Mouse (Mus musculus): Measurements from ENCODE around the gene Aunip.
A peak's percentile ranks its signal among the peaks of the same experiment; 100 is the strongest.

Gene Aunip

DNA sequence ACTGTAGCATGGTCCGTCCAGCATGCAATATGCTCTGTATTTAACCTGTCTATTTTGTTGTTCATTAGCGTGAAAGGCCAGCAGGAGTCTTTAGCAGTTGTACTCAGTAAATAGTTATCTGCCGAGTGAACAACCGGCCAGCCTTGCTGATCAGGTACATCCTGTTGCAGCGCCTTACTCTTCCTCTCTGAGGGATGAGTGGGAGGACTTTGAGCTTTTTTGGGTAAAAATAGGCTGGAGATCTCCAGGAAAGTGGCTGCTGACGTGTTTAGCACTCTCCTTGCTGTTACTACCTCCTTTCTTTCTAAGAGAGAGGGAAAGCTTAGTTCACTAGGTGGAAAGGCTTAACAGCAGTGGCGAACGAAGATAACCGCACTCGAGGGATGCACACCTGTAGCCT lies 6.9 kb downstream of the Aunip start:
- DNase-seq: no peak

- no peak for DNase-seq
These were observed 7.7 kb downstream of the Aunip start for GRCm38 (mm10) chr4:134518541-134518940.

DNA sequence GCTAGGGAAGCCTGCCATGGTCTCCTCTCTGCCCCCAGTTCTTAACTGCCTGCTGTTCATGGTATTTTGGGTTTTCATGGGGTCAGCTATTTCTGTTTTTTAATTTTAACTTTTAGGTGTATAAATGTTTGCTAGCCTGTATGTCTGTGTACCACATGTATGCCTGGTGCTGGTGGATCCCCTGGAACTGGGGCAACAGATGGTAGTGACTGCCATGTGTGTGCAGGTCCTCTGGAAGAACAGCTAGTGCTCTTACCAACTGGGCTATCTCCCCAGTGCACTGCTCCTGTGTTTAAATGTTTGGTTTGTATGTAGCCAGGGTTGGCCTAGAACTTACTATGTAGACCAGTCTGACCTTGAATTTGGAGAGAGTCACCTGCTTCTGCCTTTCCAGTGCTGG lies 8.5 kb downstream of the Aunip start:
- DNase-seq: no peak

DNA sequence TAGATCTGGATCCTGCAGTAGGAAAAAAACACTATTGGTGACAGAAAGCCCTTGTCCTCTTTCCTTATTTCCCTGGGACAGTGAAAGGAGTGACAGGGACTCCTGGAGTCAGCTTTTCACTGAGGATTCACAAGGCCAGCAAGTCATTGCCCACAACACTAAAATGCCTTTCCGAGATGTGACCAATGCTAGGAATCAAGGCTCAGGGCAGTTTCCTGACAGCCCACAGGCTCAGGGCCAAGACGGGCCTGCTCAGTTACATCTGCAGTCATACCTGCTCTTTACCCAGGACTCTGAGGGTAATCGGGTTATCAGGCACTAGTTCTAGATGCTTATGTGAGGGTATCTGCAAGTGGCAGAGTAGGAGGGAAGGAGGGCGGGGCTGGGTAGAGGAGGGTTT lies 12.6 kb downstream of the Aunip start:
- DNase-seq: no peak

DNA sequence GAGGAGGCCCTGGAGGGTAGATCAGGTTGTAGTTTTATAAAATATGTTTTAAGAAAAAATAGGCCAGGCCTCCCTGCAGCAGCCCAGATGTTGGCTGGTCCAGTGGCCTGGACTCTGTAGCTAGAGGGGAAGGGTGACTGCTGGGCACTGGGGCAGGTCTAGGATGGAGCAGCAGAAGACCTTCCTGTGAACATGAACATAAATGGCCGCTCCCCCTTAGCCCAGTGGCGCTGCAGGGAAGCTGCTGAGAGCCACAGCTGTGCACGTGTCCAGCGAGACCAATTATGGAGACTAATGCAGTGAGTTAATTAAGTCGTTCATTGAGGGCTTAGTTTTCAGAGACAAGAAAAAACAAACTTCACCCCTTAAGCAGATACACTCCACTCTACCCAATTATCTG lies 15.0 kb downstream of the Aunip start:
- DNase-seq: no peak

DNA sequence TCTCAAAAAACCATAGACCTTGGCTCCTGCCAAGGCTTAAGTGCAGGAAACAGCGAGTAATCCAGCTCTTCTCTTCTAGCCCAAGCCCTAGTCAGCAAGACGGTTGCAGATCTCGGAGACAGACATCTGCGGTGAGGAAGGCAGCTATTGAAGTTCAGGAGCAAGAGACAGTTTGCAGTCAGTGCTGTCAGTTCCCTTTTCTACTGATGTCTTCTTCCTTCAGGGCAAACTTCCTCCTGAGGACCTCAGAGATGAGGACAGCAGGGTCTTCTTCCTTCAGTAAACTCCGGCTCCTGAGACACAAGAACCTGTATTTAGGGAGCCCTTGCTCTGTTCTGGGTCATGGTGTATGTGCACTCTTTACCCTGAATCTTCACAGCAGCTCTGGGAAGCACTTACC lies 15.4 kb downstream of the Aunip start:
- DNase-seq: no peak

GRCm38 (mm10) chr4:134532928-134533327 lies 22.1 kb downstream of the Aunip start:
- DNase-seq: no peak

DNA sequence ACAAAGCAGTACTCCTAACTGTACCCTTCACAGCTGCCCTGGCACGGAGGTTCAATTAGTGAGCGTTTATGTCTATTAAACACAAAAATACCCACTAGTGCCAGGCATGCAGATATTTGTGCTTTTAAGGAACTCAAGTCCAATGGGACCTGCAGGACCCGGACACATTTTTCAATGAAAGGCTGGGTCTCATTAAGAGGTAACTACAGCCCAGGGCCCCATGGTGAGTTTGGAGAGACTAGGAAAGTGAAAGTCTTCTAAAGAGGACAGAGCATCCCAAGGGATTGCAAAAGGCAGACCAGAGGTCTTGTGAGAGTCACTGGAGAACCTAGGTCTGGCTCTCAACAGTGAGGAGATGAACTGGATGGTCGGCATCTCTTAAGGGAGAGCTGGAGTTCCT lies 22.6 kb downstream of the Aunip start:
- DNase-seq: no peak

GRCm38 (mm10) chr4:134534124-134534886 lies 23.5 kb downstream of the Aunip start:
- DNase-seq: peak; percentile 54 to 77

- peak; percentile 96 to 97 for DNase-seq
These were observed 24.4 kb downstream of the Aunip start, which contains the start of gene Mtfr1l for GRCm38 (mm10) chr4:134534932-134535786. Gene Mtfr1l, minus strand, starts transcription at chr4:134535387.

DNA sequence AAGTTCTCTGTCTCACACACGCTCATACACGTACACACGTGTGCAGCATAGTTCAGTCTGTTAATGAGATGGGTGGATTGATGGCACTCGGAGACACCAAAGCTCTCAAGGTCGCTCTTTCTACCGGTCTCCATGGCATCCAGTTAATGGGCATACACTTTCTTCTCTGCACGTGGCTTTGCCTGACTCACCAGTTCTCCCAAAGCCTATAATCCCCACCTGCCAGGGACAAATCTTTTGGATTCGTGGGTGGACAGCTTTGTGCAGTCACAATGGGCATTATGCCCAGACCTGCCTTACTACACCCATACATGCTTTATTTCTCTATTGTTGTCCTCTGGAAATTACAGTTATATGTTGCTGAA lies 25.0 kb downstream of the Aunip start:
- DNase-seq: no peak

DNA sequence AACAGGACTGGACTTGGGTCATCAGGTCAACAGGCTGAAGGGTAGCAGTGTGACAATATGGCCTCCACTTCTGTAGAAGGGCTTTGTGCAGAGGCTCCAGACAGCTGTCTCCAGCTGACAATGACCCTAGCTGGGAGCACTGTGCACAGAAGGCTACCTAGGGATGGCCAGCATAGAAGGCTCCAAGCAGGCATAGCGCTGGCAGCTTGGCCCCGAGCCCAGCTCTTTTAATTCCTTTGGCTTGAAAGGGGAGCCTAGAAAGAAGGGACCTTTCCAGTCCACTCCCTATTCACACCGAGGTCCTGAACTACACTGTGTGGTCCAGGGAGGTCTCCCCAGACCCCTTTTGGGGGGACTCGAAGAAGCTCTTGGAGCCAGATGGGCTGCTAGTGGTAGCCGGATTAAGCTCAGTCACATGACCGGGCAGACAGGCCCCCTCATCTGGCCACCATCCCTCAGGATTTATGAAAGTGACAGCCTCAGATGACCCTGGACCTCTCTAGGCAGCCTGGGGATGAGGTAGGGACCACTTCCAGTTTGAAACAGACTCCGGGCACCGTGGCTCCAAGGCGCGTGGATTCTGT lies 28.3 kb downstream of the Aunip start:
- no peak for DNase-seq

GRCm38 (mm10) chr4:134542726-134543125 lies 31.9 kb downstream of the Aunip start:
- no peak for DNase-seq

DNA sequence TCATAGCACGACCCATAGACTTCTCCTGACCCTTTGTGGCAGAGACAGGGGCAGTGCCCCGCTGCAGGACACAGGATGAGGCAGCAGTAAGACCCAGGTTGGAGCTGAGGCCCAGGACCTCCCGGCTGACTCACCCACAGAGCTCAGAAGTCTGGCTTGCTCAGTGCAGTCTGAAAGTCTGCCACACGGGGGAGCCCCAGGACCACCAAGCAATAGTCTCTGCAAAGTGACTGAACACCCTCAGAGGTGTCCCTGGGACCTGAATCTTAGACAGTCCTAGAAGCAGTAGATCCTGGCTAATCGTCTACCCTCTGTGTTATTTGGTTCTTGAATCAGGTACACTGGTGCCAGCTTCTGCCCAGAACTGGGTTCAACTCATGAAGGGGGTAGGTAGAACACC lies 32.5 kb downstream of the Aunip start:
- peak; percentile 78 to 96 for DNase-seq

- DNase-seq: no peak
These were observed 36.3 kb downstream of the Aunip start for GRCm38 (mm10) chr4:134546814-134547705.

- no peak for DNase-seq
These were observed 37.6 kb downstream of the Aunip start for GRCm38 (mm10) chr4:134548169-134548938.

- DNase-seq: no peak
These were observed 39.1 kb downstream of the Aunip start for GRCm38 (mm10) chr4:134549899-134550298.

DNA sequence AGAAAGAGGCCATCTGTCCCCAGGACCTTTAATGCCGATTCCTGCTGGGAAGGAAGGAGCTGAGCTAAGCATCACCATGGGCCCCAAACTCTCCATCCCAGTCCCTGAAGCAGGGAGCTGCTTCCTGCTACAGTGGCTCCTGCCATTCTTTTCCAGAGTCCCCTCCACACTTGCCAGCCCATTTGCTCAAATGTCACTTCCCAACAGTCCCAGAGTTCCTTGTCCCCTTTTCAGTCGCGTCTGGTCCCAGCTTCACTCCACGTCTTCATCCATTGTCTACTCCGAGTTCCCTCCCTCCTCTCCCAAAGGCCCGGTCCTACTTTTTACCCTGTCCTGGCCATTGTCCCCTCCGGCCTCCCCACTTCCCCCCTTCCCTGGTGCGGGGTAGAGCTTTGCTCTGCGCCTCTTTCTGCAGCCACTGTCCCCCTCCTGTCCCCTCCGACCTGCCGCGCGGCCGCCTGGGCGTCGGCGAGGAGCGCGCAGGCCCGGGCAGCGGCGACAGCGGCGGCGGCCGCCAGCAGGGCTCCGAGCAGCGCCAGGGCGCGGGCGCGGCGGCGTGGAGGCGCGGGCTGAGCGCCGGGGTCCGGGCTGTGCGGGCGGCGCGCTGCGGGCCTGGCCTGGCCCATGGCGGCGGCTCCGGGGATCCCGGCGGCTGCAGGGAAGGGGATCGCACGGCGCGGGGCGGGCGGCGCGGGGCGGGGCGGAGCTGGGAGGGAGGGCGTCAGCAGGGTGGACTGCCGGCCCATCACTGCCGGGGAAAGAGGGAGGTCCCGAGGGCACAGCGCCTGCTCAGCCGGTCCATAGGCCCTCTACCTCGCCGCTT lies 40.9 kb downstream of the Aunip start, which contains the start of gene Selenon:
Selenon (minus strand) TSS at position 673 of the 823 bp plus-strand sequence.
- peak; percentile 23 to 40 for DNase-seq

- DNase-seq: no peak
These were observed 42.8 kb downstream of the Aunip start for GRCm38 (mm10) chr4:134553631-134554030.

GRCm38 (mm10) chr4:134555956-134556580 lies 45.3 kb downstream of the Aunip start:
- DNase-seq: no peak
